In genomic region chr16:83197812-83198211, GRCm38 (mm10) we compare ENCODE assay signal across 30 mouse cellular contexts.
DNase-seq lines count a peak whose midpoint lies in the region; ATAC-seq and TF ChIP-seq lines count a peak whose summit lies in the region.
"Had no signal": no experiment of that assay in that cellular context is flagged by ENCODE, and none has a peak within 500 bp of the region (broad histone marks: within the 10 kb centered on the region; RNA-seq: fewer than 3 reads in every experiment).

No protein-coding gene starts in this region.

- TF ChIP-seq CTCF in midbrain, postnatal 0 days (IDR thresholded peaks at IDR 0.05): no peak
- no peak for TF ChIP-seq CTCF in brain, embryonic 14.5 days (IDR thresholded peaks at IDR 0.05; ENCODE audit: borderline replicate concordance, extremely low read depth, insufficient read depth, insufficient read length)

- H3K9ac ChIP-seq in forebrain, embryonic 13.5 days: no peak overlapping the region
- H3K9ac ChIP-seq in forebrain, embryonic 11.5 days (ENCODE audit: low read length): no peak overlapping the region
- no peak overlapping the region for H3K9ac ChIP-seq in midbrain, postnatal 0 days (replicated peaks; ENCODE audit: low read length, poor library complexity, severe bottlenecking)
- H3K9ac ChIP-seq in midbrain, embryonic 14.5 days (replicated peaks; ENCODE audit: low read length): no peak overlapping the region
- H3K9ac ChIP-seq: embryonic facial prominence, embryonic 13.5 days; heart, embryonic 12.5 days; heart, embryonic 15.5 days; hindbrain, embryonic 14.5 days had no signal

- TF ChIP-seq POLR2A in brain, embryonic 14.5 days (IDR thresholded peaks at IDR 0.05; ENCODE audit: borderline replicate concordance, extremely low read depth, insufficient read depth, insufficient read length, poor library complexity, severe bottlenecking): no peak

- 0 out of 2 replicates have a peak, but pooled peaks have one; percentile 48 for ATAC-seq in forebrain, embryonic 13.5 days
- ATAC-seq in forebrain, embryonic 11.5 days (replicated peaks; ENCODE audit: low FRiP score): no peak
- ATAC-seq in frontal cortex, adult (ENCODE audit: low TSS enrichment): peak; percentile 72
- no peak for ATAC-seq in midbrain, postnatal 0 days (ENCODE audit: low FRiP score)
- no peak for ATAC-seq in midbrain, embryonic 14.5 days (ENCODE audit: low FRiP score, low TSS enrichment)
- ATAC-seq: intestine, postnatal 0 days; Patski had no signal

- H3K4me2 ChIP-seq in forebrain, embryonic 13.5 days: no peak overlapping the region
- H3K4me2 ChIP-seq in forebrain, embryonic 11.5 days (ENCODE audit: low read depth, low read length, severe bottlenecking): no peak overlapping the region
- no peak overlapping the region for H3K4me2 ChIP-seq in midbrain, postnatal 0 days (ENCODE audit: low read depth, low read length, poor library complexity, severe bottlenecking)
- no peak overlapping the region for H3K4me2 ChIP-seq in midbrain, embryonic 14.5 days (ENCODE audit: low read length)
- H3K4me2 ChIP-seq: embryonic facial prominence, embryonic 13.5 days; heart, embryonic 12.5 days; heart, embryonic 15.5 days; hindbrain, embryonic 14.5 days had no signal

- H3K9me3 ChIP-seq in forebrain, embryonic 13.5 days (replicated peaks): no peaks in the 10 kb centered on the region
- H3K9me3 ChIP-seq in forebrain, embryonic 11.5 days (ENCODE audit: control insufficient read depth, low read length): no peaks in the 10 kb centered on the region
- no peaks in the 10 kb centered on the region for H3K9me3 ChIP-seq in midbrain, postnatal 0 days (ENCODE audit: low read length)
- no peaks in the 10 kb centered on the region for H3K9me3 ChIP-seq in midbrain, embryonic 14.5 days (ENCODE audit: control insufficient read depth, low read length)
- H3K9me3 ChIP-seq: embryonic facial prominence, embryonic 10.5 days; embryonic facial prominence, embryonic 13.5 days; G1E; heart, embryonic 12.5 days; heart, embryonic 15.5 days; hindbrain, embryonic 10.5 days had no signal

- 75% methylated on average over 3 of the region's 3 CpGs for WGBS in forebrain, embryonic 13.5 days
- 83% methylated on average over 3 of the region's 3 CpGs for WGBS in forebrain, embryonic 11.5 days
- WGBS in midbrain, postnatal 0 days: 76% methylated on average over 3 of the region's 3 CpGs
- 85% methylated on average over 3 of the region's 3 CpGs for WGBS in midbrain, embryonic 14.5 days

- no peaks in the 10 kb centered on the region for H3K36me3 ChIP-seq in forebrain, embryonic 13.5 days (ENCODE audit: poor library complexity, severe bottlenecking)
- no peaks in the 10 kb centered on the region for H3K36me3 ChIP-seq in forebrain, embryonic 11.5 days (ENCODE audit: control insufficient read depth, insufficient read depth, low read length)
- no peaks in the 10 kb centered on the region for H3K36me3 ChIP-seq in midbrain, postnatal 0 days (ENCODE audit: insufficient read depth, low read length)
- H3K36me3 ChIP-seq in midbrain, embryonic 14.5 days (ENCODE audit: control insufficient read depth, insufficient read depth, low read length): no peaks in the 10 kb centered on the region
- H3K36me3 ChIP-seq: embryonic facial prominence, embryonic 10.5 days; embryonic facial prominence, embryonic 13.5 days; G1E; heart, embryonic 12.5 days; heart, embryonic 15.5 days; hindbrain, embryonic 10.5 days had no signal

- DNase-seq in forebrain, embryonic 11.5 days (ENCODE audit: low spot score): no peak
- no peak for DNase-seq in frontal cortex, adult 2 months (ENCODE audit: extremely low spot score in 1 of 2, low spot score in 1 of 2)
- peak; percentile 6 for DNase-seq in midbrain, postnatal 0 days (ENCODE audit: low spot score)
- DNase-seq in midbrain, embryonic 14.5 days: no peak
- peak; percentile 33 for DNase-seq in brain, embryonic 14.5 days (ENCODE audit: low read depth)
- DNase-seq: adrenal gland, postnatal 10 days; adrenal gland, postnatal 36 days; B cell, adult 2 months; cerebellum, adult 9-11 months; cerebellum, postnatal 36 days; embryo, embryonic 11 days; gastrocnemius, adult 2 months; gastrocnemius, postnatal 14 days; heart, adult 18-20 months; heart, postnatal 10 days; heart, postnatal 36 days; kidney, adult 2 months had no signal

- no peaks in the 10 kb centered on the region for H3K27me3 ChIP-seq in forebrain, embryonic 13.5 days
- H3K27me3 ChIP-seq in forebrain, embryonic 11.5 days (ENCODE audit: control insufficient read depth, insufficient read depth, low read length): no peaks in the 10 kb centered on the region
- H3K27me3 ChIP-seq in midbrain, postnatal 0 days (ENCODE audit: insufficient read depth, low read length): no peaks in the 10 kb centered on the region
- H3K27me3 ChIP-seq in midbrain, embryonic 14.5 days (ENCODE audit: control insufficient read depth, insufficient read depth, low read length): no peaks in the 10 kb centered on the region
- H3K27me3 ChIP-seq: CH12.LX; embryonic facial prominence, embryonic 13.5 days; heart, embryonic 12.5 days; heart, embryonic 15.5 days; Patski had no signal

- H3K4me1 ChIP-seq in forebrain, embryonic 13.5 days: no peaks in the 10 kb centered on the region
- no peaks in the 10 kb centered on the region for H3K4me1 ChIP-seq in forebrain, embryonic 11.5 days (replicated peaks; ENCODE audit: control insufficient read depth, insufficient read depth, low read length)
- H3K4me1 ChIP-seq in midbrain, postnatal 0 days (ENCODE audit: insufficient read depth, low read length): no peaks in the 10 kb centered on the region
- H3K4me1 ChIP-seq in midbrain, embryonic 14.5 days (ENCODE audit: control insufficient read depth, insufficient read depth, low read length): no peaks in the 10 kb centered on the region
- H3K4me1 ChIP-seq: embryonic facial prominence, embryonic 10.5 days; embryonic facial prominence, embryonic 13.5 days; heart, embryonic 12.5 days; heart, embryonic 15.5 days; hindbrain, embryonic 10.5 days had no signal

- no peak overlapping the region for H3K4me3 ChIP-seq in forebrain, embryonic 13.5 days
- H3K4me3 ChIP-seq in forebrain, embryonic 11.5 days (ENCODE audit: low read depth, low read length): no peak overlapping the region
- no peak overlapping the region for H3K4me3 ChIP-seq in midbrain, postnatal 0 days (ENCODE audit: low read depth, low read length)
- H3K4me3 ChIP-seq in midbrain, embryonic 14.5 days (replicated peaks; ENCODE audit: low read depth, low read length): no peak overlapping the region
- H3K4me3 ChIP-seq: embryonic facial prominence, embryonic 10.5 days; embryonic facial prominence, embryonic 13.5 days; erythroblast, embryonic 14.5 days; gastrocnemius, adult 2 months; heart, embryonic 12.5 days; heart, embryonic 15.5 days; hindbrain, embryonic 10.5 days had no signal

- no peak overlapping the region for H3K27ac ChIP-seq in forebrain, embryonic 13.5 days
- no peak overlapping the region for H3K27ac ChIP-seq in forebrain, embryonic 11.5 days (ENCODE audit: low read depth, low read length)
- H3K27ac ChIP-seq in midbrain, postnatal 0 days (ENCODE audit: low read depth, low read length): no peak overlapping the region
- H3K27ac ChIP-seq in midbrain, embryonic 14.5 days (replicated peaks; ENCODE audit: low read depth, low read length): no peak overlapping the region
- H3K27ac ChIP-seq: embryonic facial prominence, embryonic 10.5 days; embryonic facial prominence, embryonic 13.5 days; gastrocnemius, adult 2 months; heart, embryonic 15.5 days; hindbrain, embryonic 10.5 days; hindbrain, embryonic 14.5 days had no signal

Comparison
In these comparisons a context has a peak if more than half of its experiments do, and no peak if none do; other contexts are left out.
1. ATAC-seq: peak in forebrain, embryonic 13.5 days (single experiment) and frontal cortex, adult (single experiment); none in forebrain, embryonic 11.5 days (single experiment), midbrain, postnatal 0 days (single experiment) and midbrain, embryonic 14.5 days (single experiment).
2. DNase-seq: peak in midbrain, postnatal 0 days (single experiment) and brain, embryonic 14.5 days (single experiment); none in forebrain, embryonic 11.5 days (single experiment), frontal cortex, adult 2 months (0 of 2) and midbrain, embryonic 14.5 days (single experiment).